Comparison of ENCODE assay signal across 8 mouse cellular contexts in the genomic region with DNA sequence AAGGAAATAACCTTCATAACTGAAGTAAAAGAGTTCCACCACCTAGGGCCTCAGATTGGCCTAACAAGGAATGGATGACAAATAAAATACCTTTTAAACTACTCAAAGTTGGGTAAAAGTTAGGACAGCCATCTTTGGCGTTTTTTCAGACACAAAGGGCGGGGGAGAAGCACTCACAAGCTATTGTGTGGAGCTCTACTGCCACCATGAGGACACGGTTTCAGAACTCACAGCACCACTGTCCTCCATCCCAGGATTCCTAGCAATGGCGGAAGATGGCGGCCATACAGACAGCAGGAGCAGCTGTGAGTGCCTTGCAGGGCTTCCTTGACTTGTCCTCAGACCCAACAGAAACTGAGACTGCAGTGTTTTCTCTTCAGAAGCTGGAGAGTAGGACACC.
DNase-seq lines count a peak whose midpoint lies in the region; ATAC-seq and TF ChIP-seq lines count a peak whose summit lies in the region.

No protein-coding gene starts in this region.

- ATAC-seq in lung, embryonic 15.5 days (ENCODE audit: borderline replicate concordance, extremely low read depth, low FRiP score, low TSS enrichment) = no peak
- ATAC-seq in midbrain, embryonic 15.5 days (replicated peaks) = 0 out of 2 replicates have a peak, but pooled peaks have one; percentile 37

- H3K4me1 ChIP-seq in lung, embryonic 15.5 days = no peaks in the 10 kb centered on the region
- no peaks in the 10 kb centered on the region for H3K4me1 ChIP-seq in lung, adult 2 months (ENCODE audit: control insufficient read depth, insufficient read depth, low read length)
- no peaks in the 10 kb centered on the region for H3K4me1 ChIP-seq in limb, embryonic 10.5 days
- no peaks in the 10 kb centered on the region for H3K4me1 ChIP-seq in midbrain, embryonic 15.5 days

- H3K9me3 ChIP-seq in lung, embryonic 15.5 days = no peaks in the 10 kb centered on the region
- H3K9me3 ChIP-seq in limb, embryonic 10.5 days (replicated peaks) = no peaks in the 10 kb centered on the region
- no peaks in the 10 kb centered on the region for H3K9me3 ChIP-seq in midbrain, embryonic 15.5 days

- no peak overlapping the region for H3K9ac ChIP-seq in lung, embryonic 15.5 days
- H3K9ac ChIP-seq in midbrain, embryonic 15.5 days = no peak overlapping the region

- no peak for TF ChIP-seq POLR2A in lung, adult 2 months (IDR thresholded peaks at IDR 0.05; ENCODE audit: borderline replicate concordance, extremely low read depth, low read depth, low read length)

- DNase-seq in adrenal gland, adult 8-10 months = peak; percentile 44
- no peak for DNase-seq in adrenal gland, postnatal 25 days
- DNase-seq in lung, adult 2 months = no peak
- DNase-seq in gastrocnemius, postnatal 25 days = peak; percentile 67
- peak; percentile 68 for DNase-seq in limb, embryonic 10.5 days (ENCODE audit: low spot score)
- no peak for DNase-seq in thymus, postnatal 4 days

- no peak overlapping the region for H3K27ac ChIP-seq in lung, embryonic 15.5 days
- no peak overlapping the region; the same call in 1 of the 2 replicates for H3K27ac ChIP-seq in limb, embryonic 10.5 days
- no peak overlapping the region for H3K27ac ChIP-seq in midbrain, embryonic 15.5 days

- no peaks in the 10 kb centered on the region for H3K36me3 ChIP-seq in lung, embryonic 15.5 days
- peaks cover 69% of the 10 kb centered on the region for H3K36me3 ChIP-seq in limb, embryonic 10.5 days
- H3K36me3 ChIP-seq in midbrain, embryonic 15.5 days (replicated peaks) = no peaks in the 10 kb centered on the region

- no peak overlapping the region for H3K4me3 ChIP-seq in lung, embryonic 15.5 days
- no peak overlapping the region for H3K4me3 ChIP-seq in lung, adult 2 months (replicated peaks; ENCODE audit: extremely low read depth, low read depth, low read length)
- no peak overlapping the region for H3K4me3 ChIP-seq in limb, embryonic 10.5 days
- H3K4me3 ChIP-seq in midbrain, embryonic 15.5 days = no peak overlapping the region

- H3K27me3 ChIP-seq in lung, embryonic 15.5 days = no peaks in the 10 kb centered on the region
- no peaks in the 10 kb centered on the region for H3K27me3 ChIP-seq in limb, embryonic 10.5 days (ENCODE audit: low read depth, poor library complexity, severe bottlenecking)
- no peaks in the 10 kb centered on the region for H3K27me3 ChIP-seq in midbrain, embryonic 15.5 days (replicated peaks)

- TF ChIP-seq CTCF in lung, adult 2 months (IDR thresholded peaks at IDR 0.05; ENCODE audit: insufficient read depth, low read length) = no peak

- 71% methylated on average over 5 of the region's 5 CpGs for WGBS in lung, embryonic 15.5 days
- 38% methylated on average over 5 of the region's 5 CpGs for WGBS in lung, adult 2 months
- WGBS in limb, embryonic 10.5 days = 71% methylated on average over 5 of the region's 5 CpGs
- 62% methylated on average over 5 of the region's 5 CpGs for WGBS in midbrain, embryonic 15.5 days

- H3K4me2 ChIP-seq in lung, embryonic 15.5 days = peak overlapping the region; percentile 31; the same call in 1 of the 2 replicates
- H3K4me2 ChIP-seq in midbrain, embryonic 15.5 days = no peak overlapping the region; the same call in 1 of the 2 replicates

Comparison
In these comparisons a context has a peak if more than half of its experiments do, and no peak if none do; other contexts are left out.
1. DNase-seq: peak in adrenal gland, adult 8-10 months (single experiment), gastrocnemius, postnatal 25 days (single experiment) and limb, embryonic 10.5 days (single experiment); none in adrenal gland, postnatal 25 days (single experiment), lung, adult 2 months (single experiment) and thymus, postnatal 4 days (single experiment).